Mouse (Mus musculus) thymus, postnatal 36 days (tissue): ENCODE data around the gene Rtn4rl1.

Experiments
- DNase-seq, 2 experiments: peaks; one replicate each; pipeline ENCODE4 v3.0.0; 2022; ENCODE audit warnings: mixed read lengths in 2 of 2

Rtn4rl1 gene

GRCm38 (mm10) chr11:75214081-75214950, 20.7 kb downstream of the Rtn4rl1 start:
- no peak for DNase-seq

DNA sequence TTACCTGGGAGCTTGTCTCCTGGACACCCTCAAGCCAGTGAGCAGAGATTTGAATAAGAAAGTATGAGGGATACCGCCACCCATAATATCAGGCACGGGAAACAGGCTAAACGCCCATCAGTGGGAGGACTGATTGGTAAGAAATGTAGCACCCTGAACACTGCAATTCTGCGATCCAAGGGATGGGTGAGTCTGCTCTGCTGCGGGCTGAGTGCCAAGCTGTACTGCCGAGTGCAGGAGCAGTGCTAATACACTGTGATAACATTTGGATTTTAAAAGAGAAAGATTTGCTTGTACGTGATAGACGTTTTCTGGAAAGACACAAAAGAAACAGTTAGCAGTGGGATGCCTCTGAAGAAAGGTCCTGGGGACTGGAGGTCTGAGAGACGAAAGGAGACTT, 26.5 kb downstream of the Rtn4rl1 start:
- DNase-seq, result no peak

- no peak for DNase-seq
These were observed 27.0 kb downstream of the Rtn4rl1 start for GRCm38 (mm10) chr11:75220517-75221145.

DNA sequence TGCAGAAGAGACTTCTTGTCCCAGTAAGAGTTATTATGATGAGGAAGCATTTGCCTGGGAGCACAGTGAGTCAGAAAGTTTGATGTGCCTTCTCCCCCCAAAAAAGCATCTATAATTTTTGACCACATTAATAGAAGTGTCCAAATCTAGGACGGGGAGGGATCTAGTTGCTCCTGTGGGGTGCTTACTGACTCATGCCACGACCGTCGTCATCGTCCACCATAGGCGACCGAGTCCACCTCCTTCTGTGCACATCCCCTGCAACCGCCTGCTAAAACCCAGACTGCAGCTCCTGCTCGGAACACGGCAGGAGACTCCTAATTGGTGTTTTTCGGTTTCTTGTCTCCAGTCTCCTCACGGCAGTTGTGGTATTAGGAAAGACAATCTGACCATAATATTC, 30.5 kb downstream of the Rtn4rl1 start:
- no peak for DNase-seq

DNA sequence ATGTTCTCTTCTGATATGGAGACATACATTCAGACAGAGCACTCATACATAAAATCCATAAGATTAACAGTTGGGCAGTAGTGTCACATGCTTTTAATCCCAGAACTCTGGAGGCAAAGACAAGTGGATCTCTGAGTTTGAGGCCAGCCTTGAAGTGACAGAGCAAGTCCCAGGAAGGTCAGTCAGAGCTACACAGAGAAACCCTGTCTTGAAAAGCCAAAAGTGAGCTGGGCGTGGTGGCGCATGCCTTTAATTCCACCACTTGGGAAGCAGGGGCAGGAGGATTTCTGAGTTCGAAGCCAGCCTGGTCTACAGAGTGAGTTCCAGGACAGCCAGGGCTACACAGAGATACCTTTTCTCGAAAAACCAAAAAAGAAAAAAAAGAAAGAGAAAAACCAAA, 31.3 kb downstream of the Rtn4rl1 start:
- no peak for DNase-seq

GRCm38 (mm10) chr11:75227632-75228031, 34.0 kb downstream of the Rtn4rl1 start:
- DNase-seq, result no peak

- no peak for DNase-seq
These were observed 35.7 kb downstream of the Rtn4rl1 start for GRCm38 (mm10) chr11:75229289-75229688.

DNA sequence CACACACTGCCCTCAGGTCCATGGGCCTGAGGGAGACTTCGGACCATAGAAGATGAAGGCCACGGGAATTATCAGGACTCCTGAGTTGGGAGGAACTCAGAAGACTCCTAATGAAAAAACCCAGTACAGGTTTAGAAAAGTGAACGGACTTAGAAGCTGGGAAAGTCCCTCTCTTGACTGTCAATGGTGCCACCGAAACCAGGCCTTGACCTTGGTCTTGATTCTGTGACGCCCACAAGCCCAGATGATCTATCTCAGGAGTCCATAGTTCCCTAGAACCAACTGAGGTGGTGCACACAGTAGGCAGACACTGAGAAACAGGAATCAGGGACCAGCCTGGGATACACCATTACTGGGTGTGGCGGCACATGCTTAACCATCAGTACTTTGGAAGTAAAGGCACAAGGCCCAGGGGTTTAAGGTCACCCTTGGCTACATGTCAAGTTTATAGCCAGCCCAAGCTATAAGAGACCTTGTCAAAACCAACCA, 36.7 kb downstream of the Rtn4rl1 start:
- no peak for DNase-seq

GRCm38 (mm10) chr11:75231756-75232155, 38.2 kb downstream of the Rtn4rl1 start:
- DNase-seq, result peak; percentile 52 to 55

DNA sequence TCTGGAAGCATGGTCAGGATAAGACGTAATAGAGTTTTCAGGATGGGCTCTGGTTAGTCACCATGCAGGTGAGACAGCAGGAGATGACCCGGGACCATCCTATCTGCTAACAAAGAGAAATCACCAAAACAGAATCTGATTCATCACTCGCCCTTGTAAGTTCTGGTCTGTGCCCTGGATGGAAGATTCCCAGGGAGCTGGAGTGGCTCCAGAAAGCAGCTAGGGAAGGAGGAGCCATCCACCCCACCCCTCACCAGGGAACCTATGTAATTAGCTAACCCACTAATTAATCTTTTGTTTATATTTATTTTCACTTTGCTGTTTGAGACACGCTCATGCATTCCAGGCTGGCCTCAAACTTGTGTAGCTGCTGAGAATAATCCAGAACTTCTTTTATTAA, 38.9 kb downstream of the Rtn4rl1 start:
- no peak for DNase-seq

DNA sequence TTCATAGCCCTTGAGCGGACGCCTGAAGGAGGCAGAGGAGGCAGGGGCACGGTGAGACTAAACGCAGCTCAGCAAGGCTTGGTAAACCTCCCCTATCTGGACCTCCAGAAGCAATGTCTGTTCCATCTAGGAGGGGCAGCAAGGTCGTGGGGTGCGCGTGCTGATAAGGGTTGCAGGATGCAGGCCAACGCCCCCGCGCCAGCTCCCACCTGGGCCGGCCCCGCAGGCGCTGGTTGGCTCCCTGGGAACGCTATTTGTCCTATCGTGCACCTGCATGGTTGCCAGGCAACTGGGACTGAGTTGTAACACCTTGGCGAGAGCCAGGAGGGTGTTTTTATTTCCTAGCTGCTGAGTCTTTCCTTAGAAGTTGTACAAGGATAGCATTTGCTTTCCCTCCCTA, 41.2 kb downstream of the Rtn4rl1 start:
- DNase-seq, result no peak

GRCm38 (mm10) chr11:75240158-75240934, 46.8 kb downstream of the Rtn4rl1 start:
- DNase-seq, result no peak

DNA sequence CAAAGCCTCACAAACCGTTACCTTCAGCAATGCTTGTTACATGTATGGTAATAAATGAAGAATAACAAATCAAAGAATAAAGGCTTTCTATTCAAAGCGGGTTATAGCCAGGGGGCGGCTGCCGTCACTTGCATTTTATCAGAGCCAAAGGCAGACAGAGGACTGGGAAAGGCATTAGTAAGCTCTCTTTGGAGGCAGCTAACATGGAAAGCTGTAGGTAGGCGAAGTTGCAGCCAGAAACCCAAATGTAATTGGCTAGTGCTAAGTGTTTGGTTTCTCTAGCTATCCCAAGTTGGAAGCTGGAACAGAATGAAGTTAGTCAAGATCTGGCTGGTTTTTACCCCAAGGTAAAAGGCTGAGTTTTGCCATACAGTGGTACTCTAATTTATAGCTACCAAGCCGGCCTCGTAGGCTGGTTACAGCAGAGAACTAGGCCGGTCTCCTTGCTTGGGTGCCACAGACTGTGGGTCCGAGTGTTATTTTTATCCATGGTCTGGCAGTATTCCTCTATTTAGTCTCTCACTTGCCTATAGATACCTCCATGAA, 49.2 kb downstream of the Rtn4rl1 start:
- no peak for DNase-seq

DNA sequence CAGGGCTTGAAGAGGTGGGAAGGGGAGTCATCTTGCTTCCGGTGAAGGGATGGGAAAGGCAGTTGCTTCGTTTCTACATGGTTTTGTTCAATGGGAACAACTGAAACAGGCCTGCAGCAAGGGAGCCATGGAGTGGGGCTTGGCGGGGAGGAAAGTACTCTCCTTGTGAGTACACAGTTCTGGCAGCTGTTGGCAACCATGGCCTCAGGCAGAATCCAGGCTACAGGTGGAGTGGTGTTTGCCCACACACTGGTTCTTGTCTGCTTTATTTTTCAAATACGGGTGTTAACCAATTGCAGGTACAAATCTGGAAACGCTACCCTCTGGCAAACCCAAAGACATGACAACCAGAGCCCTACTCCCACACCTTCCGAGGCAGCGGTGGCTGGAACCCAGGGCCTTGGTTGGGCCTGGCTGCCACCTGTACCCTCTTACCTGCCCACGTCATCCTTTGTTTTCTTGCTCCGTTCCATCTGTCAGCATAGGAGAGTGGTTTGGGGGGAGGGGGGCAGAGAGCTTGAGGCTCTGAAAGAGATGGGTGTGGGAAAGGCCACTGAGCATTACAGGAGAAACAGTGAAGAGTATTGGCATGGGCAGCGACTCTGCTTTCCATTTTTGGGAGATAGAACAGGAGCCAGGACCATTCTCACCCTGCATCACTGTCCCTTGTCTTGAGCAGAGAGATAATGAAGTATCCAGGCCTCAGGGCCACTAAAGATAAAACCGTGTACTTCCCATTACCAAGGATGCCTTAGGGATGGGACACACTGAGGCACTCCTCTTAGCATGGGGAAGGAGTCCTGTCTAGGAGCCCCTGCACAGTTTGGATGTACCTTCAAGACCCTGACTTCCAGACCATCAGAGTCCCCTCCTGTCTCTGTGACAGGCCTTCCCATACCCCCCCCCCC, 51.0 kb downstream of the Rtn4rl1 start:
- DNase-seq, result no peak

- DNase-seq, result no peak
These were observed 52.1 kb downstream of the Rtn4rl1 start for GRCm38 (mm10) chr11:75245372-75246330.

- no peak for DNase-seq
These were observed 53.0 kb downstream of the Rtn4rl1 start for GRCm38 (mm10) chr11:75246589-75246988.

- DNase-seq, result no peak
These were observed 53.7 kb downstream of the Rtn4rl1 start for GRCm38 (mm10) chr11:75247137-75247730.

DNA sequence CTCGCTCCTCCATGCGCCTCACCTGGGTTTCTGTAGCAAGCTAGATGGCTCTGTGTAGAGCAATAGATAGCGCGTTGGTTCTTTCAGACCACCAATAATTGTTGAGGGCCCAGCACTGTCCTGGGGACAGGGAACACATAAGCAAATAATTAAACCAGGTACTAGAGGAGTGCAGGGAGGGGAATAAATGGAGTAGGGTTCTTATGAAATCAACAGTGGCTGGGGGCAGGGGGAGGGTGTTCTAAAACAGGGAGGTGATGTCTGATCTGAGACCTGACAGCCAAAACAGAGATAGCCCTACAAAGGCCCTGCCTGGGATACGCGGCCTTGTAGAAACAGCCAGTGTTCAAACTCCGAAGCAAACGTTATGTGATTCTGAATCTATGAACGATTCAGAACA, 56.0 kb downstream of the Rtn4rl1 start:
- no peak for DNase-seq

GRCm38 (mm10) chr11:75251006-75251512, 57.5 kb downstream of the Rtn4rl1 start:
- DNase-seq, result no peak

DNA sequence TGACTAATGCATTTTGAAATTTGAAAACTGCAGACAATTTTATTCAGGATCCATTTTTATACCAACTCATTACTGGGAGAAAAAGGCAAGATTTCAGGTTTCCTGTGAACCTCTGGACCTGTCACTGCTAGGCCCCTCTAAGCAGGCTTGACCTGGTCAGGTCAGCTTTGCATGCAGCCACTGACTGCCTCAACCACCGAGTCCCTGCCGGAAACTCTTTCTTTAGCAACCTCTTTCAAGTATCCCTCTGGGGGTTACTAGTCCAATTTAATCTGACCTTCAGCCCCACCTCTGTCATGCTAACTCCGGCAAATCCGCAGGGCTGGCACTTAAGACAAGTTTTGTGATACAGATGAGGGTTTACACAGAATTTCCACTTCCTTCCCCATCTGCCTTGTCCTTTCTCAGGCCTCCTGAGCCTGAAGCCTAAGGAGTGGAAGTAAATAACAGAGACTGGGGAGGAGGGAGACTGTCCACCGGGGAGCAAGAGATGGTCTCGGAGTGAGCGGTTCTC, 58.0 kb downstream of the Rtn4rl1 start:
- no peak for DNase-seq
